Mouse (Mus musculus): ENCODE measurements around the gene Retreg3.

Gene Retreg3

DNA sequence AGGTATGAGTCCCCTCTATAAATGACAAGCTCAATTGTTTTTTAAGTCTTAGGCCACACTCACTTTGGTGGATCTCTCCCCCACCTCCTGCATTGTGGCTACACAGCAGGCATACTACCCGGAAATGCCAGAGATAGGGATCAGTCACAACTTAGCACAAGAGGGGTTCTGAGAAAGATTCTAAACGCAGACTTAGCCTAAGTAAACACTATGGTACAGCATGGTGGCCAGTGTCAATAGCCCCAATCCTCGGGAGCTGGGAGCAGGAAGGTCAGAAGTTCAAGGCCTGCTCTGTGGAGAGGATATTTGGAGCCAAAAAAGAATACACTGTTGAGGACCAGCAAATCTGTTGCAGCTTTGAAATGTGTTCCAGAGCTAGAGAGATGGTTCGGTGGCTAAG, 1.6 kb downstream of the Retreg3 start:
- no peak for DNase-seq (ENCODE audit: low read depth, low spot score)

GRCm38 (mm10) chr11:101115564-101115963, 4.1 kb downstream of the Retreg3 start:
- no peak for DNase-seq (ENCODE audit: low read depth, low spot score)

DNA sequence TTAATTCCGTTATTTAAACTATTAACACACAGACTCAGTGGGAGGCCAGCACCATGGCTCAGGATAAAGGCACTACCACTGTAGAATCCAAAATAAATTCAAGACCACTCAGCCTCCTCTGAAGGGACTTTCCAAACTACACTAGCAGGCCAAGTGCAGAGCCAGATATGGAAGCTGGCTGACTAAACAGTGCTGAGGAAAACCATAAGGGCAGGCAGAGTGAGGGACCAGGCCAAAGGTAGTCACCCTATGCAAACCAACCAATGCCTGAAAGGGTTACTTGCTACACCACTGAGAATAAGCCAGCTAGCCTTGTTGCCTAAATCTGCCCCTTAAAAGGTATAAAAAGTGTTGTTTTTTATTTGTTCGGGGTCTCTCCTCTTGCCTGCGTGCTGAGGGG, 7.5 kb downstream of the Retreg3 start:
- DNase-seq (ENCODE audit: low read depth, low spot score) = no peak

DNA sequence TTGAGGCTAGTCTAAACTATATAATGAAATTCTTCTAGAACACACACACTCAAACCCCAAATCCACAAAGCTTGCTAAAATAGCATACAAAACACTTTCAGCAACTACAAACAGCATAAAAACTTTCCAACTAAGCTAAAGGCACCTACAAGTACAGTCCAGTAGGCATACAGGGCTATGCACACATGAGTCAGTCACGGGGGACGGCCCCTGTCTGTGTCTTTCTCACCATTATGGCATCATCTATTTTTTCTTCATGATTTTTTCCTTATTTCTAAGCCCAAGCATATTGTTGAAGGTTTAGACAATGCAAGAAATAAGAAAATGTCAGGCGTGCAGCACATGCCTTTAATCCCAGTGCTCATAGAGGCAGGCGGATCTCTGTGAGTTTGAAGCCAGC, 8.5 kb downstream of the Retreg3 start:
- DNase-seq (ENCODE audit: low read depth, low spot score) = no peak

GRCm38 (mm10) chr11:101110708-101111107, 9.0 kb downstream of the Retreg3 start:
- DNase-seq (ENCODE audit: low read depth, low spot score) = no peak

DNA sequence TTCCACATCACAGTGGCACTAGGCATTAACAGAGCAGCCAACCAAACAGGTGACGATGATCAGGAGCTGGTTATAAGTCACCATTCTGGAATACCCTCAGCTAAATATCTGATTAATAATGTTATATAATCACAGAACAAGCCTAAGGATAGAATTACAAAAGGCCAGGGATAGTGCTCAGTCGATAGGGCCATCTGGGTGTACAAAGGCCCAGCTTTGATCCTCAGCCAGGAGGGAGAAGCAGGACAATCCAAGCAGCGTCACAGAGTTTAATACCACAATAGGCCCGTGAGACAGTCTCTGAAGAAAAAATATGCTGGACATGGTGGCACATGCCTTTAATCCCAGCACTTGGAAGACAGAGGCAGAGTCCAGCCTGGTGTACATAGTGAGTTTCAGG, 10.3 kb downstream of the Retreg3 start:
- DNase-seq (ENCODE audit: low read depth, low spot score) = no peak

DNA sequence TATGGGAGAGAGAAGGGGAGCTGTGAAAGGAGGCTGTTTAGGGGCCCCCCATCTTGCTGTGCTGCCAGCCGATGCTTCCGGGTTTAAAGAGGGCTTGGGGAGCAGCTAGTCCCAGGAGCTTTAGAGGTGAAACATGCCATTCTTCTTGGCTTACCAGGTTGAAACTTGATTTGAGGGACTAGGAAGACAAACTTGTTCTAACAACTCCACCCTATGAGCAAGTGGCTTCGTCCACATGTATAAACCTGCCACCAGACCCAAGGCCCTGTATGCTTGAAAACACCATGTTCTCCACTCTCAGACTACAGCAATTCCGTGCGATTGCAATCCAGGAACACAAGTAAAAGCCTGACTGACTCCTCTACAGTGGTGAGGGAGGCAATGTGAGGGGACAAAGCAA, 16.7 kb downstream of the Retreg3 start:
- DNase-seq (ENCODE audit: low read depth, low spot score) = no peak

GRCm38 (mm10) chr11:101098231-101098630, 21.5 kb downstream of the Retreg3 start:
- DNase-seq (ENCODE audit: low read depth, low spot score) = no peak

DNA sequence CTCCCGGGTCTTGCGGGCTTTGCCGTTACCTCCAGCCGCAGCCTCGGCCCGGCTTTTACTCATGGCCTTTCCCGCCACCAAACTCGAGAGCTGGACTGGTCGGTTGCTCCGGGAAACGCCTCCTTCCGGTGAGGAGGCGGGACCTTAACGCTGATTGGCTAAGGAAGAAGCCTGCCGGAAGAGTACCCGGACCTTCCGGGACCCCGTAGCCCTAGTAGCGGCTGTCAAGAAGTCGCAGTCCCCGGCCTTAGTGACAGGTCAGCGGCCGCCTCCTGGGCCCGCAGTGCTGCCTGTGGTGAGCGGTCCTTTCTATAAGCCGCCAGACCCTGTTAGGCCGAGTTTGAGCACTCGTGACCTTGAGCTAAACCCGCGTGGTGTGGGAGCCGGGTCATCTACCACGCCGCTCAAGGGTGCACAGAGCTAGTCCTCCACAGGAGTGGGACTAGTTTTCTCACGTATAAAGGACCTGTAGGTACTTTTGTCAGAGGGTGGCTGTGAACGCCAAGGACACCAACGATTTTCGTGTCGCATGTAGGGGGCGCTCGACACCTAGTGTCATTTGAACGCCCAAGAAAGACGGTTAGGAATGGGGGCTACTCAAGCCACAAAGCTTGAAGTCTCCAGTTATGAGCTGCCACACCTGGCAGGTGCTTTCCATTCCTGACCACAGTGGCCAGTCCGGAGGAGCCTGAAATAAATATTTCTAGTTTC, 24.2 kb downstream of the Retreg3 start, which contains the start of gene Psmc3ip:
Gene Psmc3ip, minus strand, starts transcription at position 123 of the 711 bp plus-strand sequence.
- peak; percentile 96 for DNase-seq (ENCODE audit: low read depth, low spot score)

DNA sequence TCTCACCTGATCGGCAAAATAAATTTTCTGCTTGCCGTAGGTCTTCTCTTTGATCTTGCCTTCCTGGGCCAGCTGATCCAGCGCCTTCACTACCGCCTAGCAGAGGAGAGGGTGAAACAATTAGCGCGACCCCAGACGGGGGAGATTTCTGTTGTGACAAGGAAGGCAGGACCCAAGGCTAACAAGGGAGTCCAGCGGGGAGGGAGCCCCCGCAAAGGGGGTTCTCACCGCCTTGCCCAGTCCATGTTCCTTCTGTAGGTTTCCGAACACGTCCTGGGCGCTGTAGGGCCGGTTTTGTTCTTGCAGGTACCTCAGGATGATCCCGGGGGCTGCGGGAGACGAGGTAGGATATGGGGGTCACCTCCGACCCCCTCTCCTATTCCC, 24.8 kb downstream of the Retreg3 start:
- DNase-seq (ENCODE audit: low read depth, low spot score) = no peak

GRCm38 (mm10) chr11:101089931-101090330, 29.8 kb downstream of the Retreg3 start:
- DNase-seq (ENCODE audit: low read depth, low spot score) = no peak

GRCm38 (mm10) chr11:101087682-101088055, 32.0 kb downstream of the Retreg3 start:
- no peak for DNase-seq (ENCODE audit: low read depth, low spot score)

DNA sequence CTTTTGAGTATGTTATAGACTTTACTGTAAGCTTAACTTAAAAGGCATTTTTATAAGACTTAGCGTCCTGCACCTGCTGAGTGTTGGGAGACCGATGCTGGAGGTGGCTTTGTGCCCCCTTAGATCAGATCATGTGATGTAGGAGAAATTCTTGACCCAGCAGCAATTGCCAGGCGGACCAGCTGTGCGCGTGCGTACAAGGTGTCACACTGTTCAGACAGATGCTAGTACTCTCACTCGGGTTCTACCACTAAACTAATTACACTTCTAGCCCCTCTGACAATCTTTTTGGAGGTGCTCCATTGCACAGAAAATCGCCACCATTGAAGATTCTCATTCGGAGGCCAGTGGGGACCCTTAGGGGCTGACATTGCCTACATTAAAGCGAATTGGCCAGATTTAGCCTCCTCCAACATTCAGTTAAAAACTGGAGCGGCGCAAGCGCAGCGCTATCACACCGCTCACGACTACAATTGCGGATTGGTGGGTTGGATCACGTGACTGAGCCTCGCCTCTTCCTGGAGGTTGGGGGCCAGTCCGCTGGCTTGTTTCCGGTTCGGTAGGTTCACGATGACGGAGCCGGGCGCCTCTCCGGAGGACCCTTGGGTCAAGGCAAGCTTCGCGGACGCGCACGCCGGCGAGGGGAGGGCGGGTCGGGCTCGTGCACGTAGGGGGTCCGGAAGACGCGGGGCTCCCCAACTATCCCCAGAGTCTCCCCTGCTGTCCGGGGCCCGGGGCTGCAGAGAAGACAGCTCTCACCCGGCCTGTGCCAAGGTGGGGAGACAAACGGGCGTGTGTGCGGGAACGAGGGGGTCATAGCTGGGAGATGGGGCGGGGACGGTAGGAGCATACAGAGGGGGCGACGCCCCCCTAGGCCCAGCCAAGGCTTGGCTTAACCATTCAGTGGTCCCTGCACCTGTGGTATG, 32.7 kb downstream of the Retreg3 start, which contains the start of gene Mlx:
Gene Mlx, plus strand, starts transcription at position 522 of the 926 bp plus-strand sequence.
- DNase-seq (ENCODE audit: low read depth, low spot score) = peak; percentile 89

- no peak for DNase-seq (ENCODE audit: low read depth, low spot score)
These were observed 33.4 kb downstream of the Retreg3 start for GRCm38 (mm10) chr11:101086323-101086674.

GRCm38 (mm10) chr11:101085617-101086322, 33.9 kb downstream of the Retreg3 start:
- DNase-seq (ENCODE audit: low read depth, low spot score) = no peak

GRCm38 (mm10) chr11:101084811-101085210, 34.9 kb downstream of the Retreg3 start:
- DNase-seq (ENCODE audit: low read depth, low spot score) = no peak

DNA sequence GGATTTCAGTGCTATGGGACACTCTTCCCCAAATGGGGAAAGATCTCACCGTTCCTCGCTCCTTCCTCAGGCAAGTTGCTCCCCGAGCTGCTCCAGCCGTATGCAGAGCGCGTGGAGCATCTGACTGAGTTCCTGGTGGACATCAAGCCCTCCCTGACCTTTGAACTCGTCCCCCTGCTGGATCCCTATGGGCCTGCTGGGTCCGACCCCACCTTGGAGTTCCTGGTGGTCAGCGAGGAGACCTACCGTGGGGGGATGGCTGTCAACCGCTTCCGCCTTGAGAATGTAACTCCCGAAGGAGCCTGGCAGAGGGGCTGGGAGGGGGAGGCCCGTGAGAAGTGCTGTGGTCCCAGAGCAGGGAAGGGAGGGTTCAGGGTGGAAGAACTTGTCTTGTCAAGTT, 35.4 kb downstream of the Retreg3 start:
- no peak for DNase-seq (ENCODE audit: low read depth, low spot score)

GRCm38 (mm10) chr11:101083083-101083697, 36.5 kb downstream of the Retreg3 start:
- DNase-seq (ENCODE audit: low read depth, low spot score) = no peak

DNA sequence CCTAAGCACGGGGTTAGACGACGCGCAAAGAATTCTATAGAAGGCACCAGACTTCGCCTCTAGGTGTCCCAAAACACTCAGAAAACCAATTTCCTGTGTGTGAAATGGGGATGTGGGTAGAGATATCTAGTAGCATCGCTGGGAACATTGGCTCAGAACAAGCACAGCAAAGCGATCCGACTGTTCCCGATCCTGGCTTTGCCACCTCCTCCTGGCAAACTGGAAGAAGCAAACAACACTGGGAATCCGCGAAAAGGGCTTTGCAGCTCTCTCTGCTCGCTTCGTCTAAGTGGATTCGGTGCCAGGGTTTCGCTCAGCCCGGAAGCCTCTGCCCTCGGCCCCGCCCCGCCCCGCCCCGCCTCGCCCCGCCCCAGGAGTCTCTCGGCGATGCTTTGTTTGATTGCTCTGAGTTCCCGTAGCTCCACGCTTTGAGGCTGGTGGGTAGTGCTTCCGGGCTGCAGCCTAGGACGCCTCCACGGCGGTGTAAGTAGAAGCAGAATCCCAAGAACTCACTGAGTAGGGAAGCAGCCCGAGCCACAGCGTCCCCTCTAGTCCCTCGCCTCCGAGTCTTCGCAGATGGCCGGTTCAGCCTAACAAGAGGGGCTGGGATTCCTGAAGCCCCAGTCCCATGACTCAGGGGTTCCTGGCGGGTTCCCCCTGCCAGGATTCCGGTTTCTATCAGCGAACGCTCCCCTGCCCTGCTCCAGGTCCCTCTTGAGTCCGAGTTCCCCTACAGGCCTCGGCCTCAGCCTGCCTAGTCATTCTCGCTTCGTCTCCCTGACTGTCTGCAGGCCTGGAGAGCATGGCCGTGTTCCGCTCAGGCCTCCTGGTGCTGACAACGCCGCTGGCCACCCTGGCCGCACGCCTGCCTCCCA, 37.2 kb downstream of the Retreg3 start, which contains the start of gene Coasy:
Gene Coasy, plus strand, starts transcription at position 358 of the 875 bp plus-strand sequence.
- DNase-seq (ENCODE audit: low read depth, low spot score) = peak; percentile 83

DNA sequence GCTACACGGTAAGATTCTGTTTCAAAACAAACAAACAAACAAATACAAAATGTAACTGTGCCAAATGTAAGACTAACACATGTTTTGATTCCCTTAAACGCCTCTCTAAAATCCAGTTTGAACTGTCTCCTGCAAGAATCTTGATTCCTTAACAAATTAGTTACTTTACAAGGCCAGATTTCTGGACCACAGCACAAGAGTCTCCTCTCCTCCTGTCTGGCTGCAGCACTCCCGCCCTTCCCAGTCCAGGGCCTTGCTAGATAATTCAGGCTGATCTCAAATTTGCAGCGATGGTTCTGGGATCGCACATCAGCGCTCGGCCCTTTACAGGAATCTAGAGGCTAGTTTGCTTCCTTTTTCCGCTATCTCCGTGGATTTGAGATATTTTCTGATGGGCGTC, 38.0 kb downstream of the Retreg3 start:
- no peak for DNase-seq (ENCODE audit: low read depth, low spot score)

DNA sequence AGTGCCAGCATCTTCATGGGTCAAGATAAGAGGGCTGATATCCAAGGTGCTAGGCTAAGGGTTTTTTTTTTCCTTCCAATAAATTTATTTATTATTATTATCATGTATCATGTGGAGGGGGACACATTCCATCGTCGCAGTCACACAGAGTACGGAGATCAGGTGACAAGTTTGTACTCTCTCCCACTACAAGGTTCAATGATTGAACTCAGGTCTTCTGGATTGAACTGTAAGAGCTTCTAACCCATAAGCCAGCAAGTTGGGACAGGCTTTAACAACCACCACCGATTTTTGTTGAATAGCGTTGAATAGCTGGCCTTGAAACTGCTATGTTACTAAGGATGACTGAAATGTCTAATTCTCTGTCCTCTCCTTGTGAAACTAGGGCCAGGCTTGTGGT, 39.3 kb downstream of the Retreg3 start:
- no peak for DNase-seq (ENCODE audit: low read depth, low spot score)
